Mouse (Mus musculus): ENCODE results near the gene Gm10644. TPM values are rescaled to one million over a fixed set of nuclear protein-coding genes. Genes with fewer than 3 reads are reported as not detected.

The Gm10644 gene
- total and polyA plus RNA-seq, 2 experiments from 2014 or later: 0.56 to 1.7 TPM

- Histone ChIP-seq H3K4me3 (ENCODE audit: low read length) (no peak overlapping the region), H3K27ac (no peak overlapping the region), H3K4me2 (ENCODE audit: low read depth, low read length) (no peak overlapping the region), H3K9me3 (ENCODE audit: low read length) (no peaks in the 10 kb centered on the region), H3K36me3 (ENCODE audit: insufficient read depth, low read length) (peaks cover 56% of the 10 kb centered on the region), H3K27me3 (ENCODE audit: insufficient read depth, low read length) (no peaks in the 10 kb centered on the region), H3K4me1 (ENCODE audit: insufficient read depth, low read length) (no peaks in the 10 kb centered on the region), H3K9ac (replicated peaks; ENCODE audit: low read length) (no peak overlapping the region)
- no peak for TF ChIP-seq CTCF (IDR thresholded peaks at IDR 0.05; ENCODE audit: low read depth)
- no peak for DNase-seq (ENCODE audit: low spot score)
- ATAC-seq: no peak; the same call in 1 of the 2 replicates
- 91% methylated on average over 13 of the region's 15 CpGs for WGBS
These were observed 16.7 kb downstream of the Gm10644 start for GRCm38 (mm10) chr8:83938330-83938729.

GRCm38 (mm10) chr8:83937645-83938044, 17.4 kb downstream of the Gm10644 start:
- DNase-seq (ENCODE audit: low spot score): no peak
- no peak overlapping the region for H3K4me3 ChIP-seq (ENCODE audit: low read length)
- no peaks in the 10 kb centered on the region for H3K9me3 ChIP-seq (ENCODE audit: low read length)
- H3K4me1 ChIP-seq (ENCODE audit: insufficient read depth, low read length): no peaks in the 10 kb centered on the region
- no peak overlapping the region for H3K9ac ChIP-seq (replicated peaks; ENCODE audit: low read length)
- no peak overlapping the region for H3K27ac ChIP-seq
- no peak for TF ChIP-seq CTCF (IDR thresholded peaks at IDR 0.05; ENCODE audit: low read depth)
- no peak for ATAC-seq
- no peak overlapping the region for H3K4me2 ChIP-seq (ENCODE audit: low read depth, low read length)
- H3K27me3 ChIP-seq (ENCODE audit: insufficient read depth, low read length): no peaks in the 10 kb centered on the region
- H3K36me3 ChIP-seq (ENCODE audit: insufficient read depth, low read length): peaks cover 63% of the 10 kb centered on the region
- WGBS: 93% methylated on average over 7 of the region's 7 CpGs

GRCm38 (mm10) chr8:83935435-83935834, 19.6 kb downstream of the Gm10644 start:
- Histone ChIP-seq H3K4me2 (ENCODE audit: low read depth, low read length) (no peak overlapping the region), H3K4me1 (ENCODE audit: insufficient read depth, low read length) (no peaks in the 10 kb centered on the region), H3K4me3 (ENCODE audit: low read length) (no peak overlapping the region), H3K9me3 (ENCODE audit: low read length) (no peaks in the 10 kb centered on the region), H3K27ac (no peak overlapping the region), H3K27me3 (ENCODE audit: insufficient read depth, low read length) (no peaks in the 10 kb centered on the region), H3K9ac (replicated peaks; ENCODE audit: low read length) (no peak overlapping the region), H3K36me3 (ENCODE audit: insufficient read depth, low read length) (peaks cover 85% of the 10 kb centered on the region)
- ATAC-seq: no peak
- DNase-seq (ENCODE audit: low spot score): no peak
- TF ChIP-seq CTCF (IDR thresholded peaks at IDR 0.05; ENCODE audit: low read depth): no peak
- WGBS: 93% methylated on average over 8 of the region's 8 CpGs

GRCm38 (mm10) chr8:83934994-83935393, 20.0 kb downstream of the Gm10644 start:
- no peak overlapping the region for H3K4me2 ChIP-seq (ENCODE audit: low read depth, low read length)
- DNase-seq (ENCODE audit: low spot score) (no peak), ATAC-seq (no peak)
- H3K27ac ChIP-seq: no peak overlapping the region
- TF ChIP-seq CTCF (IDR thresholded peaks at IDR 0.05; ENCODE audit: low read depth): no peak
- no peak overlapping the region for H3K4me3 ChIP-seq (ENCODE audit: low read length)
- H3K9ac ChIP-seq (replicated peaks; ENCODE audit: low read length): no peak overlapping the region
- 57% methylated on average over 2 of the region's 2 CpGs for WGBS
- H3K9me3 ChIP-seq (ENCODE audit: low read length): no peaks in the 10 kb centered on the region
- H3K27me3 ChIP-seq (ENCODE audit: insufficient read depth, low read length): no peaks in the 10 kb centered on the region
- no peaks in the 10 kb centered on the region for H3K4me1 ChIP-seq (ENCODE audit: insufficient read depth, low read length)
- peaks cover 89% of the 10 kb centered on the region for H3K36me3 ChIP-seq (ENCODE audit: insufficient read depth, low read length)

DNA sequence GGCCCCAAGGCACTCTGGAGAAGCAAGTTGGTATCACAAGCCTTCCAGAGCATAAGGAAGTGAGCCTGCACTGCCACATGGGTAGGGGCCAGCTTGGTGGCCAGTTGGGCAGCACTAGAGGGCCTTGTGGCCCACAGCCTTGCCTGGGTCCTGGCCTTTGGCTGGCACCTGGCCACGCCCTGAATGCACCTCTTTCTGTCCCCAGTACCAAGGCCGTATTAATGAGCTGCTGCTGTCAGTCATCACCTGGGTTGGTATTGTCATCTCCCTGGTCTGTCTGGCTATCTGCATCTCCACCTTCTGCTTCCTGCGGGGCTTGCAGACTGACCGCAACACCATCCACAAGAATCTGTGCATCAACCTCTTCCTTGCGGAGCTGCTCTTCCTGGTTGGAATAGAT, 20.8 kb downstream of the Gm10644 start:
- H3K9me3 ChIP-seq (ENCODE audit: low read length): no peaks in the 10 kb centered on the region
- no peaks in the 10 kb centered on the region for H3K4me1 ChIP-seq (ENCODE audit: insufficient read depth, low read length)
- no peak overlapping the region for H3K4me3 ChIP-seq (ENCODE audit: low read length)
- DNase-seq (ENCODE audit: low spot score) (no peak), ATAC-seq (no peak)
- H3K36me3 ChIP-seq (ENCODE audit: insufficient read depth, low read length): peaks cover 95% of the 10 kb centered on the region
- no peak overlapping the region for H3K27ac ChIP-seq
- WGBS: 89% methylated on average over 5 of the region's 5 CpGs
- no peaks in the 10 kb centered on the region for H3K27me3 ChIP-seq (ENCODE audit: insufficient read depth, low read length)
- H3K9ac ChIP-seq (replicated peaks; ENCODE audit: low read length): no peak overlapping the region
- no peak for TF ChIP-seq CTCF (IDR thresholded peaks at IDR 0.05; ENCODE audit: low read depth)
- no peak overlapping the region for H3K4me2 ChIP-seq (ENCODE audit: low read depth, low read length)

DNA sequence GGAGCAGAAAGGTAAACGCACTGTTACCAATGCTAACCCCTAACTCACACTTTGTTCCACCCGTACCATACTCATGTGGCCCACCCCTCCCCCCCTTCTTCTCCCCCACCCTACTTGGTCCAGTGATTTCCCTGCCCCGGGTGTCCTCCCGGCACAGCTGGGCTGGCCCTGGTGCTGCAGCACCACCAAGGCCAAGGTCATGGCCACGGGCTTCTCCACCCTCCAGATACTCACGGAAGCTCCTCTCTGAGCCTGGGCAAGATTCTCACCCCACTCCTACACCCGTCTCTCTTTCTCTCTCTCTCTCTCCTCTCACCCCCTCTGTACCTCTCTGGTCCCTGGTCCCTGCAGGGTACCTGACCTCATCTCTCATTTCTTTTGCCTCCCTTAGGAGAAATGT, 28.7 kb downstream of the Gm10644 start:
- no peaks in the 10 kb centered on the region for H3K9me3 ChIP-seq (ENCODE audit: low read length)
- no peak overlapping the region for H3K27ac ChIP-seq
- ATAC-seq (no peak), DNase-seq (ENCODE audit: low spot score) (no peak)
- H3K4me1 ChIP-seq (ENCODE audit: insufficient read depth, low read length): no peaks in the 10 kb centered on the region
- H3K4me2 ChIP-seq (ENCODE audit: low read depth, low read length): no peak overlapping the region
- H3K9ac ChIP-seq (replicated peaks; ENCODE audit: low read length): no peak overlapping the region
- no peak for TF ChIP-seq CTCF (IDR thresholded peaks at IDR 0.05; ENCODE audit: low read depth)
- H3K4me3 ChIP-seq (ENCODE audit: low read length): no peak overlapping the region
- 69% methylated on average over 7 of the region's 7 CpGs for WGBS
- H3K36me3 ChIP-seq (ENCODE audit: insufficient read depth, low read length): peaks cover 60% of the 10 kb centered on the region
- H3K27me3 ChIP-seq (ENCODE audit: insufficient read depth, low read length): no peaks in the 10 kb centered on the region

GRCm38 (mm10) chr8:83924585-83924984, 30.4 kb downstream of the Gm10644 start:
- Histone ChIP-seq H3K27me3 (ENCODE audit: insufficient read depth, low read length) (no peaks in the 10 kb centered on the region), H3K36me3 (ENCODE audit: insufficient read depth, low read length) (peaks cover 47% of the 10 kb centered on the region), H3K9ac (replicated peaks; ENCODE audit: low read length) (no peak overlapping the region), H3K4me3 (ENCODE audit: low read length) (no peak overlapping the region), H3K27ac (no peak overlapping the region), H3K9me3 (ENCODE audit: low read length) (no peaks in the 10 kb centered on the region), H3K4me1 (ENCODE audit: insufficient read depth, low read length) (no peaks in the 10 kb centered on the region), H3K4me2 (ENCODE audit: low read depth, low read length) (no peak overlapping the region)
- DNase-seq (ENCODE audit: low spot score) (no peak), ATAC-seq (no peak)
- no peak for TF ChIP-seq CTCF (IDR thresholded peaks at IDR 0.05; ENCODE audit: low read depth)
- 88% methylated on average over 5 of the region's 5 CpGs for WGBS

All from hindbrain, postnatal 0 days (tissue).